Mouse (Mus musculus): ENCODE results near the gene Gm21972. TPM values are rescaled to one million over a fixed set of nuclear protein-coding genes. Genes with fewer than 3 reads are reported as not detected.

The Gm21972 gene
- polyA plus RNA-seq, 1 experiment: 2.3 TPM

DNA sequence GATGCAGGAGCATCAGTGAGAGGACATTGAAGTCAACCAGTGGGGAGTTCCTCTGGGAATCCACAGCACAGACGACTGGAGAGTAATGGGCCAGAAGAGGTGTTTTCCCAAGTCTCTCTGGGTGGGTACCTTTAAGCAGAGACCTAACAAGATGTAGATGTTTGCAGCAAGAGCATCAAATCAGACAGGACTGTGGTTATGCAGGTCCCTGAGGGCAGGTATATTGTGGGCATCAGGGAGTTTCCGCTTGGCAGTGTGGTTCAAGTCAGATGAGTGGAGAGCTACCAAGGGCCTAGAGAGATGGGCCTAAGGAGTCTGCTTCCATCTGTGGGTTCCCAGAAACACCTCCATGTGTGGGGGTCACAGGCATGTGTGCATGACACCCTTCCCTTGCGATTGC, 22.6 kb downstream of the Gm21972 start:
- H3K4me3 ChIP-seq (replicated peaks): peak overlapping the region; percentile 84

DNA sequence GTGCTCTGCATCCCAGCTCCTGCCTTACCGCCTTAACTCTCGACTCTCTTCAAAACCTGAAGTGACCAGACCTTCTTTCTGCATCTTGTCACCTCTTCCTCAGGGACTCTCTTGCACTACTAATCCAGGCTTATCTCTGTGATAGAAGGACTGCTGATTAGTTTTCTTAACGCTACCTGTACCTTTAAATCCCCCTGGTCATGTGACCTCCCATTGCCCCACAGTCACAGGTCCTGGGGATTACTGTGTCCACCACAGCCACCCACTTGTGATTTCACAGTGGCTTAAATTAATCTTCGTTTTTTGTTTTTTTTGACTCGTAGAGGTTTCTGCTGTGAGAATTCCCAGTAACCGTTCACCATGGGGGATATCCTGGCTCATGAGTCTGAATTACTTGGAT, 23.2 kb downstream of the Gm21972 start:
- Histone ChIP-seq H3K4me3 (replicated peaks) (no peak overlapping the region), H3K27me3 (ENCODE audit: control insufficient read depth) (no peaks in the 10 kb centered on the region), H3K36me3 (ENCODE audit: control insufficient read depth) (peaks cover 46% of the 10 kb centered on the region), H3K4me1 (ENCODE audit: control insufficient read depth) (peaks cover 74% of the 10 kb centered on the region), H3K9me3 (ENCODE audit: control insufficient read depth, low read length) (no peaks in the 10 kb centered on the region)
- TF ChIP-seq TAL1 (IDR thresholded peaks at IDR 0.05; ENCODE audit: low read length): no peak
- no peak for TF ChIP-seq GATA1 (IDR thresholded peaks at IDR 0.05; ENCODE audit: low read length)

More for the DNA sequence above, 22.6 kb downstream of the Gm21972 start:
- Histone ChIP-seq H3K4me1 (ENCODE audit: control insufficient read depth) (peaks cover 72% of the 10 kb centered on the region), H3K9me3 (ENCODE audit: control insufficient read depth, low read length) (no peaks in the 10 kb centered on the region), H3K36me3 (ENCODE audit: control insufficient read depth) (peaks cover 41% of the 10 kb centered on the region), H3K27me3 (ENCODE audit: control insufficient read depth) (no peaks in the 10 kb centered on the region)
- TF ChIP-seq GATA1 (IDR thresholded peaks at IDR 0.05; ENCODE audit: low read length) (no peak), TAL1 (IDR thresholded peaks at IDR 0.05; ENCODE audit: low read length) (no peak)

DNA sequence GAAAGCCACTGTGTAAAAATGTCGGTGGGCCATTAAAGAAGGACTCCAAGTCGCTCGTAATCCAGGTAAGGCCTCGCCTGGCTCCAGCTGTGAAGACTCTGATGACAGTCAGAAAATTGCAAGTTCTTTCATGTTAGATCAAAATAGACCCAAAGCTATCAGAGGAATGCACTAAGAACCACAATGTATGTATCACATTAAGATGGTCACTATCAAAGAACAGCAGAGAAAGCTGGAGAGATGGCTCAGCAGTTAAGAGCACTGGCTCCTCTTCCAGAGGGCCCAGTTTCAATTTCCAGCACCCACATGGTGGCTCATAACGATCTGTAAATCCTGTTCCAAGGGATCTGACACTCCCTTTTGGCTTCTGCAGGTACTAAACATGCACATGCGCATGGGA, 26.6 kb downstream of the Gm21972 start:
- Histone ChIP-seq H3K4me3 (replicated peaks) (peak overlapping the region; percentile 26), H3K27me3 (ENCODE audit: control insufficient read depth) (no peaks in the 10 kb centered on the region), H3K9me3 (ENCODE audit: control insufficient read depth, low read length) (no peaks in the 10 kb centered on the region), H3K36me3 (ENCODE audit: control insufficient read depth) (peaks cover 77% of the 10 kb centered on the region), H3K4me1 (ENCODE audit: control insufficient read depth) (peaks cover 79% of the 10 kb centered on the region)
- TF ChIP-seq TAL1 (IDR thresholded peaks at IDR 0.05; ENCODE audit: low read length): no peak
- no peak for TF ChIP-seq GATA1 (IDR thresholded peaks at IDR 0.05; ENCODE audit: low read length)

DNA sequence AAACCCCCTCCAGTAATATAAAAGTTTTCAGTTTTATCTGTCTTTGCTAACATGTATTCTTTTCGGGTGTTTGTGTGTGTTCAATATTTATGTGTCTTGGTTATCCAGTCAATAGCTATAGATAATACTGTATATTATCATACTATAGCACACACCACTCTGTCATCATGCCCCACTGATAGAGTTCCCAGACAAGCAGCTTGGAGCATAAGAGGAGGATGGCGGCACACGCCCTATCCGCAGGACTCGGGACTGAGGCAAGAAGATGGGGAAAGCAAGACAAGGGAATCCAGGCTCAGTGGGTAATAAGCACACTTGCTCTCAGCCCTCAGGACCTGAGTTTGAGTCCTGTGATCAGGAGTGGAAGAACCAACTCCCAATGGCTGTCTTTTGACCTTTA, 27.0 kb downstream of the Gm21972 start:
- peaks cover 81% of the 10 kb centered on the region for H3K36me3 ChIP-seq (ENCODE audit: control insufficient read depth)
- peak overlapping the region; percentile 26 for H3K4me3 ChIP-seq (replicated peaks)
- peak; percentile 44; the same call in 1 of the 2 replicates for TF ChIP-seq GATA1 (IDR thresholded peaks at IDR 0.05; ENCODE audit: low read length)
- TF ChIP-seq TAL1 (IDR thresholded peaks at IDR 0.05; ENCODE audit: low read length): peak; percentile 30; the same call in 1 of the 3 replicates
- H3K4me1 ChIP-seq (ENCODE audit: control insufficient read depth): peaks cover 75% of the 10 kb centered on the region
- H3K9me3 ChIP-seq (ENCODE audit: control insufficient read depth, low read length): no peaks in the 10 kb centered on the region
- H3K27me3 ChIP-seq (ENCODE audit: control insufficient read depth): no peaks in the 10 kb centered on the region

DNA sequence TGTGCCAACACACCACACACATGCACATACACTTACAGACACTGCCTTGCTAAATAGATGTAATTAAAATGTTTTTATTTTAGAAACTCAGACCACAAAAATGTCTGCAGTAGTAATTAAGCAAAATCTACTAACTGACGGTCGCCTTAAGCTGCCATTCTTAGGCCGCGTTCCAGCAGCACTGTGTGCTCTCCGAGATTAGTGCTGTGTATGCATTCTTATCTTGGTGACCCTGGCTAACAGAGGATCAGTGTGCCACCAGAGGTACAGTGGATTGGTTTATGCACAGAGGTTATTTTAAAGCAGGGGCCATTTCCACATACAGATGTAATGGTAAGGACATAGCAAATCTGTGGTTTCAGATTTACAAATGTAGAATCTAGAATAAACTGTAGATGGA, 27.6 kb downstream of the Gm21972 start:
- TF ChIP-seq GATA1 (IDR thresholded peaks at IDR 0.05; ENCODE audit: low read length): peak; percentile 63
- TF ChIP-seq TAL1 (IDR thresholded peaks at IDR 0.05; ENCODE audit: low read length): peak; percentile 70
- no peaks in the 10 kb centered on the region for H3K27me3 ChIP-seq (ENCODE audit: control insufficient read depth)
- H3K4me3 ChIP-seq (replicated peaks): peak overlapping the region; percentile 26
- H3K36me3 ChIP-seq (ENCODE audit: control insufficient read depth): peaks cover 85% of the 10 kb centered on the region
- H3K9me3 ChIP-seq (ENCODE audit: control insufficient read depth, low read length): no peaks in the 10 kb centered on the region
- peaks cover 69% of the 10 kb centered on the region for H3K4me1 ChIP-seq (ENCODE audit: control insufficient read depth)

DNA sequence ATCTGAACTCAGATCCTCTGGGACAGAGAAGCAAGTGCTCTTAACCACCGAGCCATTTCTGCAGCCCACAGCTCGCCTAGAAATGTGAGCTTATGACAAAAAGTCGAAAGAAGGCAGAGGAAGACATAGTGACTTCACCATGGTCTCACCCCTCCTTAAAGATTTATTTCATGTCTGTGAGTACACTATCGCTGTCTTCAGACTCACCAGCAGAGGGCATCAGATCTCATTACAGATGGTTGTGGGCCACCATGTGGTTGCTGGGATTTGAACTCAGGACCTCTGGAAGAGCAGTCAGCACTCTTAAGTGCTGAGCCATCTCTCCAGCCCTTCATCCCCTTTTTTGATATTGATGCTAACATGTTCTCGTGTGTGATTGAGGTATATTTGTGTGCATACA, 41.2 kb downstream of the Gm21972 start:
- TF ChIP-seq TAL1 (IDR thresholded peaks at IDR 0.05; ENCODE audit: low read length) (no peak), GATA1 (IDR thresholded peaks at IDR 0.05; ENCODE audit: low read length) (no peak)
- Histone ChIP-seq H3K36me3 (ENCODE audit: control insufficient read depth) (peaks cover 79% of the 10 kb centered on the region), H3K4me1 (ENCODE audit: control insufficient read depth) (peaks cover 9% of the 10 kb centered on the region), H3K9me3 (ENCODE audit: control insufficient read depth, low read length) (no peaks in the 10 kb centered on the region), H3K27me3 (ENCODE audit: control insufficient read depth) (no peaks in the 10 kb centered on the region), H3K4me3 (replicated peaks) (no peak overlapping the region)

DNA sequence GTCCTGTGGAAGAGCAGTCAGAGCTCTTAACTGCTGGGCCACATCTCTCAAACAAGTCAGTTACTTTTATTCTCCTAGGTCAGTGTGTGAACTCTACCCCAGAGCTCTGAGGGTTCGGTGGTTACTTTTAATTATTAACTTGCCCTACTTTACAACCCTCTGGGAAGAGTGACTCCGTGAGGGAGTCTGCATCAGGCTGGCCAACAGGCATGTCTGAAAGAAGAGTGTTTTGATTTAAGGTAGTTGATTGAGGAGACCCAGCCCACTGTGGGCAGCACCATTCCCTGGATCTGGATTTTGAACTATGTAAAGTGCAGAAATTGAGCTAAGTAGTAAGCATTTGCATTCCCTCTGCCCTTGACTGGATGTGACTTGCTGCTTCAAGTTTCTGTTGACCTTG, 42.6 kb downstream of the Gm21972 start:
- no peak for TF ChIP-seq GATA1 (IDR thresholded peaks at IDR 0.05; ENCODE audit: low read length)
- no peak for TF ChIP-seq TAL1 (IDR thresholded peaks at IDR 0.05; ENCODE audit: low read length)
- no peaks in the 10 kb centered on the region for H3K9me3 ChIP-seq (ENCODE audit: control insufficient read depth, low read length)
- no peaks in the 10 kb centered on the region for H3K27me3 ChIP-seq (ENCODE audit: control insufficient read depth)
- peaks cover 82% of the 10 kb centered on the region for H3K36me3 ChIP-seq (ENCODE audit: control insufficient read depth)
- H3K4me3 ChIP-seq (replicated peaks): no peak overlapping the region
- H3K4me1 ChIP-seq (ENCODE audit: control insufficient read depth): peaks cover 10% of the 10 kb centered on the region

DNA sequence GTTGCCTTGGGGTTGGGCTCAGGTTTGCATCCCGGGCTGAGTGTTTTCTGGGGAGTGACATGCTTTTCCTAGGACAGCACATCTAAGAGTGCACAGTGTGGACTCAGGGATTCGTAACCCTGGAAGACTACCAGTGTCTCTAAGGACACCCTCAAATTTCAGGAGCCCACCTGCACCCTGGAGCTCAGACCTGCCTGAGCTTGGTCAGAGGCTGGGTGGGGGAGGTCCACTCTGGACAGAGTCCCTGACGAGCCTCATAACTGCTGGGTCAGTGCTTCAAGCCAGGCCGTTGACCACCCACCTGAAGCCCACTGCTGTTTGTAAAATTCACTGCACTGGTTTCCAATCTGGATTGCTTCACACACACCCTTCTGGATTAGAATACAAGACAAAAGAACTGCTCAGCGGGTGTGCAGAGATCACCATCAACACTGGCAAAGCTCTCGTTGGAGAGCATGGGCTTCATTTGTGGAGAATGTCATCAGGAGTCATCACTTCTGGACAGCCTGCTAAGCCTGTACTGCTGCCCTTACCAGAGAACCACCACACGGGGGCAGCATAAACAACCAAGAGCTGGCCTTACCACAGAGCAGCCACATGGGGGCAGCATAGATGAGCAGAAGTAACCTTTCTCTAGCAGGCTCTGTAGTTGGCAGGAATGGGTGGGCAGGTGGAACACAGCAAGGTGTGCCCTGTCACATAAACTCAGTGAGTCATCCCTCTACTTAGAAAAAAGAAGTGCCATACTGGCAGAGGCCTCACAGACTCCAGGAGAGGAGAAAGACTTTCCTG, 45.2 kb downstream of the Gm21972 start:
- no peaks in the 10 kb centered on the region for H3K27me3 ChIP-seq (ENCODE audit: control insufficient read depth)
- H3K4me1 ChIP-seq (ENCODE audit: control insufficient read depth): peaks cover 32% of the 10 kb centered on the region
- TF ChIP-seq TAL1 (IDR thresholded peaks at IDR 0.05; ENCODE audit: low read length) (no peak), GATA1 (IDR thresholded peaks at IDR 0.05; ENCODE audit: low read length) (no peak)
- H3K36me3 ChIP-seq (ENCODE audit: control insufficient read depth): peaks cover 75% of the 10 kb centered on the region
- no peaks in the 10 kb centered on the region for H3K9me3 ChIP-seq (ENCODE audit: control insufficient read depth, low read length)
- no peak overlapping the region for H3K4me3 ChIP-seq (replicated peaks)

DNA sequence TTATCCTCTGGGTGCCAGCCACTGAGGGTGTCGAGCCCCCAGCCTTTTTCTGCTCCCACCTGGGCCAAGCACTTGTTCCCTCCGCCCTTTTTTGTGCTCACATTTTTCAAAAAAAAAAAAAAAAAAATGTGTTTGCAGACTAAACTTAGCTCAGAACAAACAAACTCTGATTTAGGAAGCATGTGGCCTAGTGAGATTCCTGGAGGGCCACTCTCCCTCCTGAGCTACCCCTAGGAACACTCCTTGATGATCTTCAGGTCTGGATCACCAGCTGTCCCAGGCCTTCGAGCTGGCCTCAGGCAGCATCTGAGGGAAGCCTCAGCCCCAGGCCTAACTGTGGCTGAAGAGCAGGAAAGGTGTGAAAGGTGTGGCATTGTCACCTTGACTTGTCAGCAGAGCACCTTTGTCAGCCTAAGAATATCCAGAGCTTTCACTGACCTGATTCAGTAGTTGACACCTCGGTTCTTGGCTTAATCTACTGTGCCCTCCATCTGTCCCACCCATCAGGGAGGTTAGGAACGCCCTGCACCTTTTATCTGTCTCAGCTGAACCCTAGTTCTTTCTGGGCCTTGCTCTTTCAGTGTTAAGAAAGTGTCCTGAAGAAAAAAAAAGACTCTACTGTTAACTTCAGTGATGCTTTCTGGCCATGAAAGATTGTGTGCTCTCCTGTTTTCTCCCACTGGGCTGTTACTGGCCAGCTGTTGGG, 48.7 kb downstream of the Gm21972 start:
- no peak overlapping the region for H3K4me3 ChIP-seq (replicated peaks)
- no peaks in the 10 kb centered on the region for H3K27me3 ChIP-seq (ENCODE audit: control insufficient read depth)
- peaks cover 33% of the 10 kb centered on the region for H3K4me1 ChIP-seq (ENCODE audit: control insufficient read depth)
- no peak for TF ChIP-seq TAL1 (IDR thresholded peaks at IDR 0.05; ENCODE audit: low read length)
- no peak for TF ChIP-seq GATA1 (IDR thresholded peaks at IDR 0.05; ENCODE audit: low read length)
- H3K36me3 ChIP-seq (ENCODE audit: control insufficient read depth): peaks cover 57% of the 10 kb centered on the region
- no peaks in the 10 kb centered on the region for H3K9me3 ChIP-seq (ENCODE audit: control insufficient read depth, low read length)
